Mouse (Mus musculus) G1E (cell line): Measurements from ENCODE around the gene Ndc80.

Source experiments
- CTCF ChIP-seq: IDR thresholded peaks from 2 replicates; pipeline ENCODE4 v1.5.1; 2012; ENCODE audit warnings: low read depth, low read length, inconsistent platforms, mixed read lengths
- GATA1 ChIP-seq: IDR thresholded peaks from 2 replicates; pipeline ENCODE4 v1.6.1; 2012; ENCODE audit warnings: borderline replicate concordance, low read length, inconsistent platforms, mixed read lengths
- POLR2AphosphoS5 ChIP-seq: IDR thresholded peaks from 2 replicates; pipeline ENCODE4 v1.6.1; 2012; ENCODE audit warnings: low read depth, low read length, inconsistent platforms; ENCODE audit not compliant: insufficient replicate concordance

DNA sequence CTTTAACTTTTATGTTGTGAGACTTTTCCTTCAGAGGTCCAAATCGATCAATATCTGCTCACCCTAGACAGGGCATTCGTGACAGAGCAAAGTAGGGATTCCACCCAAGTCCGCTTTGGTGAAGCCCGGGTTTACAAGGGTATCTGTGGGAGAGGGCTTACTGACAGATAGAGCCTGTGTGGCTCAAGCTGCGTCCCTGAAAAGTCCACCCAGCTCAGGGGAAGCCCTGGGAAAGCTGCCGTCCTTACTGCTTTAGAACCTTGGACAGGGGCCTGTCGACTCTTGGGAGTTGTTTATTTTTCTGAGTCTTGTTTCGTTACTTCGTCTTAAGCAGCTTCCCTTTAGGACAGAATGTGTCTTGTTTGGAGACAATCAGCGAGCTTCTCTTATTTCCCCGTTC is 26.2 kb upstream of the Ndc80 start:
- TF ChIP-seq CTCF = no peak
- no peak for TF ChIP-seq POLR2AphosphoS5
- TF ChIP-seq GATA1 = no peak
